Mouse (Mus musculus) MEL (cell line): ENCODE measurements around the gene Mia. TPM values are rescaled to one million over a fixed set of nuclear protein-coding genes. Genes with fewer than 3 reads are reported as not detected.

Experiments used
- DNase-seq: peaks from one replicate; pipeline ENCODE4 v3.0.0; 2011; ENCODE audit warnings: low read depth, low spot score
- H3K27ac ChIP-seq: 2 replicates; pipeline ENCODE4 v1.5.1; 2012; ENCODE audit warnings: low read depth, mild to moderate bottlenecking, control low read depth, low read length, moderate library complexity; ENCODE audit not compliant: control insufficient read depth
- H3K27me3 ChIP-seq, 2 experiments: fragments of 150-350 bp in 1 of 2; sonication (generic) in 1 of 2; 2 replicates each; pipeline ENCODE4 v1.6.1; 2012; ENCODE audit warnings: low read length in 2 of 2, mild to moderate bottlenecking in 2 of 2, improper control_type of control experiment in 1 of 2, moderate library complexity in 1 of 2; ENCODE audit not compliant: insufficient read depth in 2 of 2, control insufficient read depth in 1 of 2
- H3K36me3 ChIP-seq, 2 experiments: 2 replicates each; pipeline ENCODE4 v1.6.1; 2012 to 2014; ENCODE audit warnings: low read length in 2 of 2, improper control_type of control experiment in 1 of 2, inconsistent platforms in 1 of 2, mild to moderate bottlenecking in 1 of 2; ENCODE audit not compliant: insufficient read depth in 2 of 2, control insufficient read depth in 1 of 2
- H3K4me1 ChIP-seq, 2 experiments: fragments of 150-350 bp in 1 of 2; sonication (generic) in 1 of 2; 2 replicates each; pipeline ENCODE4 v1.6.1; 2012; ENCODE audit warnings: low read length in 2 of 2, improper control_type of control experiment in 1 of 2, mild to moderate bottlenecking in 1 of 2; ENCODE audit not compliant: insufficient read depth in 2 of 2, control insufficient read depth in 1 of 2
- H3K4me3 ChIP-seq, 2 experiments: fragments of 150-350 bp in 1 of 2; sonication (generic) in 1 of 2; 2 replicates each; pipeline ENCODE4 v1.5.1; 2012; ENCODE audit warnings: low read depth in 2 of 2, low read length in 2 of 2, mild to moderate bottlenecking in 2 of 2, moderate library complexity in 2 of 2, control low read depth in 1 of 2, improper control_type of control experiment in 1 of 2; ENCODE audit not compliant: control insufficient read depth in 1 of 2, insufficient read depth in 1 of 2
- H3K79me2 ChIP-seq: 2 replicates; pipeline ENCODE4 v1.6.1; 2012; ENCODE audit warnings: mild to moderate bottlenecking, low read length, moderate library complexity; ENCODE audit not compliant: control insufficient read depth, poor library complexity, insufficient read depth
- H3K9ac ChIP-seq: 2 replicates; pipeline ENCODE4 v1.6.1; 2012; ENCODE audit warnings: low read depth, mild to moderate bottlenecking, control low read depth, low read length, moderate library complexity; ENCODE audit not compliant: control insufficient read depth, poor library complexity, severe bottlenecking
- H3K9me3 ChIP-seq: fragments of 150-350 bp; sonication (generic); replicated peaks from 2 replicates; pipeline ENCODE4 v1.6.1; 2012; ENCODE audit warnings: mild to moderate bottlenecking, low read length, improper control_type of control experiment, moderate library complexity; ENCODE audit not compliant: insufficient read depth
- BHLHE40 ChIP-seq: IDR thresholded peaks from 2 replicates; pipeline ENCODE4 v1.6.1; 2012; ENCODE audit warnings: low read depth, mild to moderate bottlenecking, inconsistent platforms, low read length, improper control_type of control experiment, borderline replicate concordance
- CHD1 ChIP-seq: IDR thresholded peaks from 2 replicates; pipeline ENCODE4 v1.6.1; 2012; ENCODE audit warnings: low read depth, mild to moderate bottlenecking, inconsistent platforms, low read length, improper control_type of control experiment
- CTCF ChIP-seq, 3 experiments: IDR thresholded peaks in 2 of 3; conservative IDR thresholded peaks in 1 of 3; 2 replicates each; pipeline ENCODE4 v1.5.1; 2011 to 2012; ENCODE audit warnings: low read length in 3 of 3, low read depth in 2 of 3, mild to moderate bottlenecking in 2 of 3, improper control_type of control experiment in 1 of 3, inconsistent platforms in 1 of 3, mixed read lengths in 1 of 3, moderate library complexity in 1 of 3; ENCODE audit not compliant: control insufficient read depth in 1 of 3, insufficient read depth in 1 of 3, poor library complexity in 1 of 3, severe bottlenecking in 1 of 3
- E2F4 ChIP-seq: IDR thresholded peaks from 2 replicates; pipeline ENCODE4 v1.6.1; 2011; ENCODE audit warnings: low read depth, low read length, improper control_type of control experiment, borderline replicate concordance
- ELF1 ChIP-seq: IDR thresholded peaks from 2 replicates; pipeline ENCODE4 v1.6.1; 2014; ENCODE audit warnings: low read depth, mild to moderate bottlenecking, inconsistent platforms, low read length, improper control_type of control experiment, moderate library complexity
- EP300 ChIP-seq, 2 experiments: IDR thresholded peaks; 2 replicates each; pipeline ENCODE4 v1.6.1; 2011; ENCODE audit warnings: improper control_type of control experiment in 2 of 2, low read length in 2 of 2, low read depth in 1 of 2, mild to moderate bottlenecking in 1 of 2
- ETS1 ChIP-seq: IDR thresholded peaks from 2 replicates; pipeline ENCODE4 v1.6.1; 2012; ENCODE audit warnings: low read depth, mild to moderate bottlenecking, inconsistent platforms, low read length, improper control_type of control experiment, moderate library complexity
- JUND ChIP-seq: IDR thresholded peaks from 2 replicates; pipeline ENCODE4 v1.6.1; 2011; ENCODE audit warnings: low read depth, mild to moderate bottlenecking, improper control_type of control experiment, low read length
- MAFK ChIP-seq: IDR thresholded peaks from 2 replicates; pipeline ENCODE4 v1.6.1; 2011; ENCODE audit warnings: low read depth, mild to moderate bottlenecking, low read length, improper control_type of control experiment, borderline replicate concordance
- MAX ChIP-seq: IDR thresholded peaks from 2 replicates; pipeline ENCODE4 v1.6.1; 2011; ENCODE audit warnings: low read length, improper control_type of control experiment
- MAZ ChIP-seq: IDR thresholded peaks from 2 replicates; pipeline ENCODE4 v1.6.1; 2012; ENCODE audit warnings: low read depth, mild to moderate bottlenecking, inconsistent platforms, low read length, improper control_type of control experiment
- MEF2A ChIP-seq: IDR thresholded peaks from 2 replicates; pipeline ENCODE4 v1.6.1; 2014; ENCODE audit warnings: low read depth, mild to moderate bottlenecking, inconsistent platforms, low read length, improper control_type of control experiment; ENCODE audit not compliant: poor library complexity, insufficient replicate concordance, severe bottlenecking; ENCODE audit errors: extremely low read depth
- MXI1 ChIP-seq: IDR thresholded peaks from 2 replicates; pipeline ENCODE4 v1.6.1; 2011; ENCODE audit warnings: mild to moderate bottlenecking, low read depth, low read length, improper control_type of control experiment
- MYC ChIP-seq: IDR thresholded peaks from 2 replicates; pipeline ENCODE4 v1.6.1; 2011; ENCODE audit warnings: low read depth, mild to moderate bottlenecking, low read length, improper control_type of control experiment, moderate library complexity
- NELFE ChIP-seq: IDR thresholded peaks from 2 replicates; pipeline ENCODE4 v1.6.1; 2011; ENCODE audit warnings: low read depth, low read length, improper control_type of control experiment
- NRF1 ChIP-seq: IDR thresholded peaks from 2 replicates; pipeline ENCODE4 v1.6.1; 2014; ENCODE audit warnings: low read depth, mild to moderate bottlenecking, inconsistent platforms, low read length, improper control_type of control experiment, moderate library complexity; ENCODE audit not compliant: poor library complexity, insufficient read depth, severe bottlenecking
- POLR2AphosphoS5 ChIP-seq: IDR thresholded peaks from 2 replicates; pipeline ENCODE4 v1.6.1; 2012; ENCODE audit warnings: low read depth, borderline replicate concordance, mild to moderate bottlenecking, inconsistent platforms, low read length, moderate library complexity, mixed read lengths
- RCOR1 ChIP-seq: IDR thresholded peaks from 2 replicates; pipeline ENCODE4 v1.6.1; 2012; ENCODE audit warnings: low read depth, mild to moderate bottlenecking, inconsistent platforms, low read length, improper control_type of control experiment
- SIN3A ChIP-seq: IDR thresholded peaks from 2 replicates; pipeline ENCODE4 v1.6.1; 2012; ENCODE audit warnings: low read length, improper control_type of control experiment, inconsistent platforms
- UBTF ChIP-seq: IDR thresholded peaks from 2 replicates; pipeline ENCODE4 v1.6.1; 2012; ENCODE audit warnings: low read depth, mild to moderate bottlenecking, inconsistent platforms, low read length, improper control_type of control experiment, moderate library complexity, borderline replicate concordance; ENCODE audit not compliant: insufficient read depth
- USF1 ChIP-seq: IDR thresholded peaks from 2 replicates; pipeline ENCODE4 v1.6.1; 2014; ENCODE audit warnings: low read depth, mild to moderate bottlenecking, inconsistent platforms, low read length, improper control_type of control experiment, moderate library complexity
- USF2 ChIP-seq, 2 experiments: IDR thresholded peaks; 2 replicates each; pipeline ENCODE4 v1.6.1; 2011 to 2012; ENCODE audit warnings: improper control_type of control experiment in 2 of 2, low read length in 2 of 2, borderline replicate concordance in 1 of 2, inconsistent platforms in 1 of 2, low read depth in 1 of 2, mild to moderate bottlenecking in 1 of 2; ENCODE audit not compliant: insufficient read depth in 1 of 2
- ZC3H11A ChIP-seq: IDR thresholded peaks from 2 replicates; pipeline ENCODE4 v1.6.1; 2012; ENCODE audit warnings: low read depth, mild to moderate bottlenecking, inconsistent platforms, low read length, improper control_type of control experiment
- ZMIZ1 ChIP-seq: IDR thresholded peaks from 2 replicates; pipeline ENCODE4 v1.6.1; 2012; ENCODE audit warnings: low read depth, mild to moderate bottlenecking, inconsistent platforms, low read length, improper control_type of control experiment, moderate library complexity
- ZNF384 ChIP-seq: IDR thresholded peaks from 2 replicates; pipeline ENCODE4 v1.6.1; 2012; ENCODE audit warnings: low read depth, mild to moderate bottlenecking, inconsistent platforms, low read length, improper control_type of control experiment
- polyA plus RNA-seq, 2 experiments: library from polyadenylated mRNA; stranded (reverse) in 1 of 2; unstranded in 1 of 2; fragments of >175 nt in 1 of 2; fragments of >200 nt in 1 of 2; gene quantifications; 2 replicates each; pipeline versions ENCODE4 v1.2.1 to v1.2.4; 2012; ENCODE audit warnings: low replicate concordance in 2 of 2, low read depth in 1 of 2; ENCODE audit not compliant: insufficient read length in 2 of 2, insufficient read depth in 1 of 2, missing spikeins in 1 of 2
- total RNA-seq: library from RNA; depleted of rRNA; stranded (reverse); fragments of 300-350 nt; gene quantifications from 2 replicates; pipeline ENCODE4 v1.2.3, GENCODE M21; 2012

The Mia gene
- total and polyA plus RNA-seq, 3 experiments: 2.1 to 2.8 TPM; not detected in 1

DNA sequence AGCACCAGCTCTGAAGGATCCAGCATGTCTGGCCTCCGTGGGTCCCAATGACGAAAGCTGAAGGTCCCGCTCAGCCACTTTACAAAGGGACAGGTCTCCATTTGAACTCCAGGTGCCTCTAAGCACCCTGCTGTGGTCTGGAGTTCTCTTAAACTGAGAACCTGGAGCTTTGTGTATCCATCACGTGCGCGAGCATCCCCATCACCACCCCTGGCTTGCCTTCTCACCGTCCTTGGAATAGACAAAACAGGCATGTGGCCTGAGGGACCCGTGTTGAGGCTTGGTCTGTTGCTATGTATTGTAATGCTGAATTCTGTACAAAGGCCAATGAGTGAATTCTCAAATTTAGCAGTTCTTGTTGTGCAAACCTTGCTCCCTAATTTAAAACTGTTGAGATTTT is 17.8 kb upstream of the Mia start:
- no peaks in the 10 kb centered on the region for H3K27me3 ChIP-seq
- peaks cover 18% of the 10 kb centered on the region for H3K79me2 ChIP-seq
- H3K9me3 ChIP-seq: no peaks in the 10 kb centered on the region
- peaks cover 6 to 14% of the 10 kb centered on the region in 2 experiments; a peak in 3 of 4 replicates for H3K4me1 ChIP-seq
- no peak overlapping the region for H3K27ac ChIP-seq
- TF ChIP-seq CHD1 (no peak), SIN3A (no peak), ZC3H11A (no peak), CTCF (IDR thresholded peaks at IDR 0.05 in 2 of 3, conservative IDR thresholded peaks at IDR 0.05 in 1 of 3; ENCODE audit: control insufficient read depth in 1 of 3, insufficient read depth in 1 of 3, low read depth in 2 of 3, low read length in 3 of 3, poor library complexity in 1 of 3, severe bottlenecking in 1 of 3) (no peak), MAZ (no peak), MXI1 (no peak), USF2 (IDR thresholded peaks at IDR 0.05; ENCODE audit: borderline replicate concordance in 1 of 2, insufficient read depth in 1 of 2, low read depth in 1 of 2, low read length in 2 of 2) (no peak), ETS1 (no peak), RCOR1 (no peak)
- DNase-seq: no peak
- H3K9ac ChIP-seq: no peak overlapping the region
- H3K4me3 ChIP-seq: no peak overlapping the region
- H3K36me3 ChIP-seq: peaks cover 11 to 16% of the 10 kb centered on the region in 2 experiments

DNA sequence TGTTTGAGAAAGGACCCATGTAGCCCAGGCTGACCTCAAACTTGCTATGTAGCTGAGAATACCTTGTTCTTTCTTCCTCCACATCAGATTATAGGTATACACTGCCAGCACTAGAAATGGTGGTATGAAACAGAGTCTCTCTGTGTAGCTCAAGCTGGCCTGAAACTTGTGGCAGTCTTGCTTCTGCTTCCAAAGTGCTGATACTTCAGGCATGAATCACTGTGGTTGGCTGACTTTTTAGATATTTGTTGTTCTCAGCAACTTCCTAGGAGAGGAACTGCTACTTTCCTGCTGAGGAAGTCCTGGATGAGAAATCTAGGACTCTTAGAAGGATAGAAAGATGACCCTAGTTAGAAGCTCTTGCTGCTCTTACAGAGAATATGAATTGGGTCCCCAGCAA is 17.4 kb upstream of the Mia start:
- TF ChIP-seq CTCF (IDR thresholded peaks at IDR 0.05 in 2 of 3, conservative IDR thresholded peaks at IDR 0.05 in 1 of 3; ENCODE audit: control insufficient read depth in 1 of 3, insufficient read depth in 1 of 3, low read depth in 2 of 3, low read length in 3 of 3, poor library complexity in 1 of 3, severe bottlenecking in 1 of 3) (no peak), ELF1 (no peak), UBTF (no peak), BHLHE40 (no peak), MAFK (no peak)
- no peaks in the 10 kb centered on the region for H3K9me3 ChIP-seq
- H3K27me3 ChIP-seq: no peaks in the 10 kb centered on the region
- no peak for DNase-seq
- peaks cover 12 to 16% of the 10 kb centered on the region in 2 experiments for H3K36me3 ChIP-seq
- no peak overlapping the region for H3K4me3 ChIP-seq
- no peak overlapping the region for H3K27ac ChIP-seq
- H3K4me1 ChIP-seq: peaks cover 6 to 14% of the 10 kb centered on the region in 2 experiments; a peak in 3 of 4 replicates
- no peak overlapping the region for H3K9ac ChIP-seq
- peaks cover 22% of the 10 kb centered on the region for H3K79me2 ChIP-seq

DNA sequence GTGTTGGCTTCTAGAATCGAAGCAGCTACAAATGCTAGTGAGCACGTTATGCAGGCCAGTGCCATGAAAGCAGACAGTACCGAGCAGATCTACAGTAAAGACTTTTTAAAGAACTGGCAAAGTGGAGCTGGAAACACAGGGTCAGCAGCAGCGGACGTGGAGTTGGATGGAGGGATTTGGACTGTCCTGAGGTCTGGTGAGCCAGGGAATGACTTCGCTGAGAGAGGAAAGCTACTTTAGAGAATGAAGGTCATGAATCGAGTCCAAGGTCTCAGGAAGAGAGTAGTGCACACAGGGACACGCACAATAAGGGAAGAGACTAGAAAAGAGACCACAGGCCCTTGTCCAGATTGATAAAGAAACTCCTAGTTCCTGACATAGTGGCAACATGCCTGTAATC is 16.7 kb upstream of the Mia start:
- peaks cover 26% of the 10 kb centered on the region for H3K79me2 ChIP-seq
- DNase-seq: no peak
- H3K27ac ChIP-seq: no peak overlapping the region
- no peaks in the 10 kb centered on the region for H3K9me3 ChIP-seq
- H3K9ac ChIP-seq: no peak overlapping the region
- peaks cover 13 to 16% of the 10 kb centered on the region in 2 experiments for H3K36me3 ChIP-seq
- H3K4me1 ChIP-seq: peaks cover 6 to 14% of the 10 kb centered on the region in 2 experiments; a peak in 3 of 4 replicates
- no peak overlapping the region for H3K4me3 ChIP-seq
- H3K27me3 ChIP-seq: no peaks in the 10 kb centered on the region
- no peak for TF ChIP-seq NRF1
- TF ChIP-seq EP300 (IDR thresholded peaks at IDR 0.05; ENCODE audit: low read depth in 1 of 2, low read length in 2 of 2): no peak
- no peak for TF ChIP-seq E2F4
- TF ChIP-seq POLR2AphosphoS5: no peak
- no peak for TF ChIP-seq ZMIZ1
- TF ChIP-seq NELFE: no peak
- TF ChIP-seq ELF1: no peak
- no peak for TF ChIP-seq JUND
- TF ChIP-seq MYC: no peak
- no peak for TF ChIP-seq SIN3A
- no peak for TF ChIP-seq MAX
- no peak for TF ChIP-seq MEF2A
- TF ChIP-seq ZNF384: no peak
- TF ChIP-seq UBTF: no peak
- TF ChIP-seq USF1: no peak
- no peak for TF ChIP-seq ZC3H11A
